Mouse (Mus musculus) testis, adult 2 months (tissue): ENCODE data around the gene 0610009B22Rik. TPM values are rescaled to one million over a fixed set of nuclear protein-coding genes. Genes with fewer than 3 reads are reported as not detected.
"Not testable (repeated sequence)": the region's sequence is repeated elsewhere in the genome, so short reads cannot be mapped to it uniquely, and the experiment has no call there.

Experiments used
- H3K27ac ChIP-seq: fragments of 200-500 bp; 2 replicates; pipeline ENCODE4 v1.5.1; 2012; ENCODE audit warnings: low read depth, low read length; ENCODE audit not compliant: control insufficient read depth, insufficient read depth
- H3K27me3 ChIP-seq: fragments of 200-500 bp; 2 replicates; pipeline ENCODE4 v1.6.1; 2012; ENCODE audit warnings: mild to moderate bottlenecking, low read length, moderate library complexity; ENCODE audit not compliant: control insufficient read depth, insufficient read depth
- H3K36me3 ChIP-seq: fragments of 200-500 bp; 2 replicates; pipeline ENCODE4 v1.6.1; 2012; ENCODE audit warnings: mild to moderate bottlenecking, low read length; ENCODE audit not compliant: control insufficient read depth, insufficient read depth
- H3K4me1 ChIP-seq: fragments of 200-500 bp; 2 replicates; pipeline ENCODE4 v1.6.1; 2012; ENCODE audit warnings: low read length; ENCODE audit not compliant: control insufficient read depth, insufficient read depth
- H3K4me3 ChIP-seq: fragments of 200-500 bp; 2 replicates; pipeline ENCODE4 v1.5.1; 2012; ENCODE audit warnings: low read depth, mild to moderate bottlenecking, low read length, moderate library complexity, mixed read lengths; ENCODE audit not compliant: control insufficient read depth
- CTCF ChIP-seq: fragments of 200-500 bp; IDR thresholded peaks from 2 replicates; pipeline ENCODE4 v1.5.1; 2012; ENCODE audit warnings: low read depth, mild to moderate bottlenecking, inconsistent platforms, low read length, moderate library complexity; ENCODE audit not compliant: control insufficient read depth, insufficient read depth, insufficient replicate concordance
- POLR2A ChIP-seq: fragments of 200-500 bp; IDR thresholded peaks from 2 replicates; pipeline ENCODE4 v1.6.1; 2012; ENCODE audit warnings: low read depth, mild to moderate bottlenecking, inconsistent platforms, low read length, moderate library complexity; ENCODE audit not compliant: control insufficient read depth
- polyA plus RNA-seq: library from polyadenylated mRNA; depleted of rRNA; stranded (reverse); fragments of >200 nt; gene quantifications from 2 replicates; pipeline ENCODE4 v1.2.3, GENCODE M21; 2012

The 0610009B22Rik gene
- polyA plus RNA-seq, 1 experiment = 43.3 TPM

DNA sequence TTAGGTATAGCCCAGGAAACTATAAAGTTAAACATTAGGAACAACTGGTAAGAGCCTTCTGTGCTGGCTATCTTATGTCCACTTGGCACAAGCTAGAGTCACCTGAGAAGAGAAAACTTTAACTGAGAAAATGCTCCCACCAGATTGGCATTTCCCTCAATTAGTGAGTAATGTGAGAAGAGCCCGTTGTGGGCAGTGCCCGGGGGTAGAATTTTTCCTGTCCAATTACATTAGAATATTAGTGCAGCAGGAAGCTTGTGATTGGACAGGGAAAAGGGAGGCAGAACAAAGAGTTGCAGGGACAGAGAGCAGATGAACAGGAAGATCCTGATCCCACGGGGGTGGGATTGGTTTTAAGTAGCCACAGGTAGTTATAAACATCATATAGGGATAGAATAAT is 14.2 kb upstream of the 0610009B22Rik start:
- no peak overlapping the region for H3K27ac ChIP-seq
- no peaks in the 10 kb centered on the region for H3K27me3 ChIP-seq
- no peak for TF ChIP-seq POLR2A
- no peak for TF ChIP-seq CTCF
- H3K36me3 ChIP-seq = peaks cover 13% of the 10 kb centered on the region
- H3K4me1 ChIP-seq = no peaks in the 10 kb centered on the region; the same call in 1 of the 2 replicates
- no peak overlapping the region for H3K4me3 ChIP-seq

DNA sequence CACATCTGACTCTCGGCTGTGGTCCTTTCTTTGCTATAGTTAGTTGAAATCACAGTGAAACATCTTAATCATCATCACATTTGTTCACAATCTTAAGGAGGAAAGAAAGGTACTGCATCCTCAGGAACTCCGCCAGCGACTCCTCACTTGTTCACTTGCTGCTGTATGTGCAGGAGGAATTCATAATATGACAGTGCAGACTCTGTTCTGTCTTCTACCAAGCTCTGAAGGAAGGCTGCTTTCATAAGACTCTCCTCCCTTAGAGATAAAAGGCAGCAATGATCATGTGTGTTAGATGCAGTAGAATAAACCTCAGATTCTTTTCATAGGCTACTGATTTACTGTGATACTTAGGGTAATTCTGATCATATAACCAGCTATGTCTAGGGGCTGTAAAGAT is 6.3 kb upstream of the 0610009B22Rik start:
- H3K27ac ChIP-seq = no peak overlapping the region
- H3K36me3 ChIP-seq = peaks cover 3% of the 10 kb centered on the region; the same call in 1 of the 2 replicates
- no peaks in the 10 kb centered on the region for H3K27me3 ChIP-seq
- H3K4me1 ChIP-seq = no peaks in the 10 kb centered on the region
- no peak overlapping the region for H3K4me3 ChIP-seq
- TF ChIP-seq CTCF (no peak), POLR2A (no peak)

DNA sequence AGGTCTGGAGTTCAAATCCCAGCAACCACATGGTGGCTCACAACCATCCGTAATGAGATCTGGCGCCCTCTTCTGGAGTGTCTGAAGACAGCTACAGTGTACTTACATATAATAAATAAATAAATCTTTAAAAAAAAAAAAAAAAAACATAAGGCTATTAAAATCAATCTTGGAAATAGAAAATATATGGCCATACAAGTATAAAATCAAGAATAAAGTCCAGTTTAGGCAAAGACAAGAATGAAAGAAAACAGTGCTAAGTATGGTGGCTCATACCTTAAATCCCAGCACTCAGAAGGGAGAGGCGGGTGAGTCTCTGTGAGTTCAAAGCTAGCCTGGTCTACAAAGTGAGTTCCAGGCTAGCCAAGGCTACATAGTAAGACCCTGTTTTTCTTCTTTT is 1.9 kb upstream of the 0610009B22Rik start:
- H3K27ac ChIP-seq, H3K4me3 ChIP-seq, H3K4me1 ChIP-seq, H3K27me3 ChIP-seq, H3K36me3 ChIP-seq: not testable (repeated sequence)

DNA sequence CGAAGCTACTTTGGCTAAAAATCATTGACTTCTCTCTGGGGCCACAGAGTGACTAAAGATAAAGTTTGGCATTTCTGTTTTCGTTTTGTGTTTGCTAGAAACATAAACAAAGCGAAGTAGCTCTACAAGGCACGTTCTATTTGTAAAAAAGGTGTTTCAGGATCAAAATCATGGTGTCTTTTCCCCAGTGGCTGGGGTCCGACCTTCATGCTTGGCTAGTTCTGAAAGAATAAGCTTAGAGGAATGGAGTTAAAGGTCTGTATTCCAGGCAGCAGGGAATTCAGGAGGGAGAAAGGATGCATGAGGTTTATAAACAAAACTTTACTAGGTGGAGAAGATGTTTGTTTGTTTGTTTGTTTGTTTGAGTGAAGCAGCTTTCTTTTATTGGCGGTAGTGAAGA is 669 bp upstream of the 0610009B22Rik start:
- no peaks in the 10 kb centered on the region for H3K27me3 ChIP-seq
- H3K4me3 ChIP-seq = peak overlapping the region; percentile 98; the same call in 1 of the 2 replicates
- H3K27ac ChIP-seq = peak overlapping the region; percentile 100
- no peaks in the 10 kb centered on the region for H3K36me3 ChIP-seq
- no peaks in the 10 kb centered on the region; the same call in 1 of the 2 replicates for H3K4me1 ChIP-seq
- no peak for TF ChIP-seq CTCF
- TF ChIP-seq POLR2A = no peak

DNA sequence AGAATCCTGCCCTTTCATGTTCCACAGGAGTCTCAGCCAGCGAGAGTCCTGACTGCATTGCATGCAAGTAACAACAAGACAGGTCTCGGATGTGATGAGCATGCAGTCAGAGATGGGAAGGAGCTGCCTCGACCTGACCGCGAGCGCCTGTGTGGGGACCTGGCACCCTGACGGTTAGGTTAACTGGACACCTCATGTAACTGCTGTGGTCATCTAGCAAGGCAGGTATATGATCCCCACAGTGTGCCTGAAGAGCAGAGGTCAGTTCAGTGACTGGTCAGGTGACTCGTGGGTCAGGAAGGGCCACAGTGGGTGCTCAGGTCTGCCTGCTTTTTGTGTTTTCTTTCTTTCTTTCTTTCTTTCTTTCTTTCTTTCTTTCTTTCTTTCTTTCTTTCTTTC is 6.7 kb downstream of the 0610009B22Rik start:
- Histone ChIP-seq H3K4me1 (peaks cover 4% of the 10 kb centered on the region), H3K4me3 (peak overlapping the region; percentile 25), H3K27ac (peak overlapping the region; percentile 67; the same call in 1 of the 2 replicates), H3K36me3 (no peaks in the 10 kb centered on the region), H3K27me3 (no peaks in the 10 kb centered on the region)
- TF ChIP-seq POLR2A = no peak
- TF ChIP-seq CTCF = no peak

DNA sequence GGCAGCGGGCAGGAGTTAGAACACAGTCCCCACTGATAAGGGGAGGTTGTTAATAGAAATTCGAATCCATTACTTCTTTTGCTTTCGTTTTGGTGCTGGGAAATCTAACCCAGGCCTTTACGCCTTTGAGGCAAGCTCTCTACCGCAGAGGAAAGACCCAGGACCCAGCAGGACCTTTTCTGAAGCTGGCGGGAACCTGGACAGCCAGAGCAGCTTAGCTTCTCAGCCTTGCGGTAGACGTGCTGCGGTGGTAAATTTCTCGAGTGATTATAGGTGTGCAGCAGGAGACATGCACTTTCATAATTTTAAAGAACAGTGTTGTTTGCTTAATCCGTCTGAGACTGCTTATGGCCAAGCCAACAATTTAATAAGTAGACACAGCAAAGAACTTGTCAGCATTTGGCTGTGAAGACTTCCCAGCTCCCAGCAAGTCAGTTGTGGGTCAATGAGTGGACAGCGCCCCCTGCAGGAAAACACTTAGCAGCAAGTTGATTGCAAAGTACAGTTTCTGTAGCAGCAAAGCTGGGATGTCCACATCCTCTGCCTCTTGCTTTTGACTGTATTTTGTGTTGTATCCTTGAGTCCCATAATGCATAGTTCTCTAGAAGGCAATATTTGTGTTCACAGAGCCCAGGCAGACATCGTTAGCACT is 7.2 kb downstream of the 0610009B22Rik start:
- Histone ChIP-seq H3K4me1 (peaks cover 4% of the 10 kb centered on the region), H3K27me3 (no peaks in the 10 kb centered on the region), H3K36me3 (no peaks in the 10 kb centered on the region), H3K4me3 (no peak overlapping the region; the same call in 1 of the 2 replicates), H3K27ac (no peak overlapping the region)
- TF ChIP-seq POLR2A (no peak), CTCF (peak; percentile 85; the same call in 1 of the 2 replicates)

DNA sequence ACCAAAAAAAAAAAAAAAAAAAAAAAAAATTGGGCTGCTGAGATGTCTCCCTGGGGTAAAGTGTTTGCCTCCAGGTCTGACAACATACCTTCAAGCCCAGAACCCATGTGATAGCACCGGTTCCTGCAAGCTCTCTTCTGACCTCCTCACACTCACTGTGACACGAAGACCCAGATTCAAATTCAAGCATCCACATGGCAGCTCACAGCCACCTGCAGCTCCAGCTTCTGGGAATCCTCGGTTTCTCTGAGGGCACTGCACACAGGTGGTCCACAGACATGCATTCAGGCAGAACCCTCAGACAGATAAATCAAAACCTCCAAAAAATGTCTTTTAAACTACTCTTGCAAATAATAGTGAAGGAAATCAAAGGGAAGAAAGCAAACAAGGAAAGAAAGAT is 9.2 kb downstream of the 0610009B22Rik start:
- Histone ChIP-seq H3K27me3 (no peaks in the 10 kb centered on the region), H3K4me1 (peaks cover 4% of the 10 kb centered on the region), H3K27ac (no peak overlapping the region), H3K4me3 (no peak overlapping the region), H3K36me3 (no peaks in the 10 kb centered on the region)
- TF ChIP-seq POLR2A (no peak), CTCF (no peak)

DNA sequence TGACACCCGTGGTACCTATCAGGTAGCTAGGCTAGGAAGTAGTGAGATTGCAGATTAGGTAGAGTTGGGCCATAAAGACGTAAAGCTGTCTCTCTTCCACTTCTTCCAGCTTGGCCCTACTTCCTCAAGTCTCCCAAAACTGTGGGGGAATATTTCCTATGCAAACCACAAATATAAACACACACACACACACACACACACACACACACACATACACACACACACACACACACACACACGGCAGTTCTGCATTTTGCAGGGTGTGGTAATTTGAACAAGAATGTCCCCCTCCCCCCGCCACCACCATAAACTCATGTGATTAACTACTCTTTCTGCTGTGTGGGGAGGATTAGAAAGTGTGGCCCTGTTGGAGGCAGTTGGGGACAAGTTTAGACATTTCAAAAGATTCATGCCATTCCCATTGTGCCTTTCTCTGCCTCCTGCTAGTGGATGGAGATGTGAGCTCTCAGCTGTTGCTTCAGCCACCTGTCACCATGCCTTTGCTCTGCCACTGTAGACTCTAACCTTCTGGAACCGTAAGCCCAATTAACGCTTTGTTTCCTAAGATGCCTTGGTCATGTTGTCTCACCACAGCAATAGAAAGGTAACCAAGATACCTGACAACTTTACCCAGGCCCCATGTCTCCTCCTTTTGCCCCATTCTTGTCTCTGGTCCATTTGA is 10.8 kb downstream of the 0610009B22Rik start:
- H3K27me3 ChIP-seq = no peaks in the 10 kb centered on the region
- peaks cover 4% of the 10 kb centered on the region for H3K4me1 ChIP-seq
- H3K36me3 ChIP-seq = no peaks in the 10 kb centered on the region
- no peak overlapping the region for H3K4me3 ChIP-seq
- no peak overlapping the region for H3K27ac ChIP-seq
- TF ChIP-seq CTCF = no peak
- no peak for TF ChIP-seq POLR2A
